Mouse (Mus musculus) liver, embryonic 15.5 days (tissue): Measurements from ENCODE around the gene Ube4b. TPM values are rescaled to one million over a fixed set of nuclear protein-coding genes. Genes with fewer than 3 reads are reported as not detected.

Source experiments
- ATAC-seq: fragments of 200-750 bp; cut with Nextera tagmentation; 2 replicates; pipeline ENCODE4 v1.8.0; 2017; ENCODE audit warnings: moderate number of reproducible peaks, mild to moderate bottlenecking, moderate library complexity; ENCODE audit not compliant: insufficient read depth
- H3K27ac ChIP-seq: fragments of 300-500 bp; sonication (generic); replicated peaks from 2 replicates; pipeline ENCODE4 v1.5.1; 2015; ENCODE audit warnings: mild to moderate bottlenecking, inconsistent platforms
- H3K27me3 ChIP-seq: fragments of 300-500 bp; sonication (generic); 2 replicates; pipeline ENCODE4 v1.6.1; 2015; ENCODE audit warnings: mild to moderate bottlenecking, inconsistent platforms
- H3K36me3 ChIP-seq: fragments of 300-500 bp; sonication (generic); replicated peaks from 2 replicates; pipeline ENCODE4 v1.6.1; 2015; ENCODE audit warnings: moderate library complexity, mild to moderate bottlenecking, inconsistent platforms
- H3K4me1 ChIP-seq: fragments of 300-500 bp; sonication (generic); replicated peaks from 2 replicates; pipeline ENCODE4 v1.6.1; 2015; ENCODE audit warnings: inconsistent platforms
- H3K4me2 ChIP-seq: fragments of 300-500 bp; sonication (generic); 2 replicates; pipeline ENCODE4 v1.6.1; 2015; ENCODE audit warnings: moderate library complexity, mild to moderate bottlenecking, inconsistent platforms
- H3K4me3 ChIP-seq: fragments of 300-500 bp; sonication (generic); replicated peaks from 2 replicates; pipeline ENCODE4 v1.5.1; 2015; ENCODE audit warnings: mild to moderate bottlenecking, inconsistent platforms
- H3K9ac ChIP-seq: fragments of 300-500 bp; sonication (generic); 2 replicates; pipeline ENCODE4 v1.6.1; 2015; ENCODE audit warnings: moderate library complexity, mild to moderate bottlenecking, inconsistent platforms
- H3K9me3 ChIP-seq: fragments of 300-500 bp; sonication (generic); replicated peaks from 2 replicates; pipeline ENCODE4 v1.6.1; 2016; ENCODE audit warnings: inconsistent platforms
- WGBS: fragments of 180-500 bp; shearing (Covaris S2); methylation state at CpG from one replicate; pipeline ENCODE4 v1.1.7; 2015; ENCODE audit warnings: mixed read lengths; ENCODE audit not compliant: insufficient replicate concordance; 5-methylcytosine and 5-hydroxymethylcytosine counted together
- polyA plus RNA-seq: library from polyadenylated mRNA; unstranded; fragments of >200 nt; fragmentation: Nextera tagmentation; extraction: Ambion mirVana; gene quantifications from 2 replicates; pipeline ENCODE4 v1.2.1, GENCODE M21; 2015

The Ube4b gene
- polyA plus RNA-seq, 1 experiment from 2014 or later, result 10.2 TPM

DNA sequence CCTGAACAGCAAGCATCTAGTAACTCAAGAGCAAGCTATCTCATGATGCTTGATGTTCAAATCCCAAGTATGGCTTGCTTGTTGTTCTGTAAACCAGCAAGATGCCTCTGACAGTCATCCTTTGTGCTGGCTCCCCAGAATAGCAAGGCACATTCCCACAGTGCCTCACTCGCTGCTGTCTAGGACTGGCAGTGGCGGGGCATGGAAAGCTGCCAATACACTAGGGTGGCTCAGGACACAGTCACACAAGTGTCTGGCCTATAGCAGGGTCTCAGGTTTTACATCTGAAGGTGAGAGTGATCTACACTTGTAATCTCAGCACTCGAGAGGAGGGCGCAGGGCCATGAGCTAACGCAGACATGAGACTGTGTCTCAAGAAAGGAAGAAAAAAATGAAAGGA, 61.7 kb downstream of the Ube4b start:
- Histone ChIP-seq H3K4me1 (no peaks in the 10 kb centered on the region), H3K4me3 (no peak overlapping the region), H3K27me3 (no peaks in the 10 kb centered on the region), H3K9ac (no peak overlapping the region), H3K9me3 (no peaks in the 10 kb centered on the region), H3K36me3 (peaks cover 84% of the 10 kb centered on the region), H3K4me2 (no peak overlapping the region), H3K27ac (no peak overlapping the region)
- WGBS, result 86% methylated on average over 5 of the region's 5 CpGs
- no peak for ATAC-seq

DNA sequence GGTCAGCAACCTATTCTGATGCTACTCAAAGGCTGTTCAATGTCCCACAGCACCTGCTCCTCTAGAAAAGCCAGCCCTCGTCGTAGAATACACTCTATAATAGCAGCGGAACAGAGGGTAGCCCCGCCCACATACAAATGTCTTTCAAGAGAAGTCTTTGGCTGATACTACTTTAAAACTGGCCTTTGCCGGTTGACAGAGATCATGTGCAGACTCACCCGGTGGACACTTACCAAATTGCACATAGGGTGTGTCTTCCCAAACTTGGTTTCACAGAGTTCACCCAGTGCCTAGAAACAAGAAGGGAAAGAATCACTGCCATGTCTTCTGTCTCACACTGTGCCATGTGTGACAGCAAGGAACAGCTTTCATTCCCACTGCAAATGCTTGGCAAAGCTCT, 65.5 kb downstream of the Ube4b start:
- ATAC-seq, result no peak
- WGBS, result 69% methylated on average over 6 of the region's 6 CpGs
- Histone ChIP-seq H3K27me3 (no peaks in the 10 kb centered on the region), H3K4me2 (no peak overlapping the region), H3K4me1 (no peaks in the 10 kb centered on the region), H3K9ac (no peak overlapping the region), H3K4me3 (no peak overlapping the region), H3K9me3 (no peaks in the 10 kb centered on the region), H3K27ac (no peak overlapping the region), H3K36me3 (peaks cover 84% of the 10 kb centered on the region)

DNA sequence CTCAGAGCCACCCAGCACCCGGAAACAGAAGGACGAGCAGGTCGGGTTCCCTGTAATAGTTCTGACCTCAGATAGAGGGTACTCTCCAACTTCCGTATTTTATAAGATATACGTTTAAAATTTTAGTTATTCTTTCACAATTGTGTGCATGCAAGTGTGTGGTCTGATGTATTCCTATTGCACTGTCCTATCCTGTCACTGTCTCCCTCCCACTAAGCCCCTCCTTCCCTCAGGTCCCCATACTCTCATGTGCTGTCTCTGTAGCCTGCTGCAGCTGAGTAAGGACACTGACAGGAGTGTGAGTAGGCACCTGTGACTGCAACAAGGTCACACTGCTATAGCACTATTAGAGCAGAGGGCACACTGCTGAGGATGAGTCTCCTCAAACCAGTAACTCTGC, 65.9 kb downstream of the Ube4b start:
- H3K4me2 ChIP-seq, result no peak overlapping the region
- H3K9me3 ChIP-seq, result no peaks in the 10 kb centered on the region
- 87% methylated on average over 5 of the region's 5 CpGs for WGBS
- H3K27me3 ChIP-seq, result no peaks in the 10 kb centered on the region
- H3K4me1 ChIP-seq, result no peaks in the 10 kb centered on the region
- H3K27ac ChIP-seq, result no peak overlapping the region
- H3K9ac ChIP-seq, result no peak overlapping the region
- H3K4me3 ChIP-seq, result no peak overlapping the region
- ATAC-seq, result no peak
- peaks cover 83% of the 10 kb centered on the region for H3K36me3 ChIP-seq

DNA sequence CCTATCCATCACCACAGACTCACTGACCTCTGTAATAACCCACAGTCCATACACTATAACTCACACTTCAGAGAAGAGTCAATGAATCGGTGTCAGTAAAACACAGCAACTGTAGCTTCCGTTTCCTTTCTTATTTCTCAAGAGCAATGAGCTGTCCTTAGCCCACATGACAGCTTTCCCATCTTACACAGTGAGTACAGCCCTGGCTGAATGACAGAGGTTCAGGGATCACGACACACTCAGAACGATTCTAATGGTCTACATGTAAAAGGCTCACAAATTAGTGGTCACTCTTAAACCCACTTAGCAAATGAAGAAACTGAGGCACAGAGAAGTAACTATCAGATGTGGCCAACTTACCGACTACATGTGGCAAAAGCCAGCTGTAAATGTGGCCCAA, 68.6 kb downstream of the Ube4b start:
- Histone ChIP-seq H3K27ac (no peak overlapping the region), H3K4me3 (no peak overlapping the region), H3K27me3 (no peaks in the 10 kb centered on the region), H3K4me2 (no peak overlapping the region), H3K4me1 (no peaks in the 10 kb centered on the region), H3K36me3 (peaks cover 92% of the 10 kb centered on the region), H3K9ac (no peak overlapping the region), H3K9me3 (no peaks in the 10 kb centered on the region)
- no peak for ATAC-seq
- WGBS, result 78% methylated on average over 5 of the region's 5 CpGs

DNA sequence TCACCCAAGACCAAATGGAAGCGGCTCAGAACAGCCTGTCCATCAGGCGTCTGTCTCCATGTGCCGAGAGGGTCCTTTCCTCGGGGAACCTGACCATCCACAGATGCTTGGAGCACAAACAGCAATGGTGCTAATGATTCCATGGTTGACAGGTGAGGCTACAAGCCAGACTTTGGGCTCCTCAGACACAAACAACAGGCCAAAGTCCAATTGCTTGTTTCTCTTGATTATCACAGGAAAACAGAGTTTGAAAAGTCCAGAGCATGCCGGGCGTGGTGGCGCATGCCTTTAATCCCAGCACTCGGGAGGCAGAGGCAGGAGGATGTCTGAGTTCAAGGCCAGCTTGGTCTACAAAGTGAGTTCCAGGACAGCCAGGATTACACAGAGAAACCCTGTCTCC, 71.9 kb downstream of the Ube4b start:
- H3K9me3 ChIP-seq, result no peaks in the 10 kb centered on the region
- no peak for ATAC-seq
- H3K36me3 ChIP-seq, result peaks cover 95% of the 10 kb centered on the region
- WGBS, result 85% methylated on average over 8 of the region's 8 CpGs
- no peak overlapping the region for H3K9ac ChIP-seq
- no peak overlapping the region for H3K4me2 ChIP-seq
- no peak overlapping the region for H3K27ac ChIP-seq
- H3K27me3 ChIP-seq, result no peaks in the 10 kb centered on the region
- H3K4me1 ChIP-seq, result no peaks in the 10 kb centered on the region
- H3K4me3 ChIP-seq, result no peak overlapping the region

DNA sequence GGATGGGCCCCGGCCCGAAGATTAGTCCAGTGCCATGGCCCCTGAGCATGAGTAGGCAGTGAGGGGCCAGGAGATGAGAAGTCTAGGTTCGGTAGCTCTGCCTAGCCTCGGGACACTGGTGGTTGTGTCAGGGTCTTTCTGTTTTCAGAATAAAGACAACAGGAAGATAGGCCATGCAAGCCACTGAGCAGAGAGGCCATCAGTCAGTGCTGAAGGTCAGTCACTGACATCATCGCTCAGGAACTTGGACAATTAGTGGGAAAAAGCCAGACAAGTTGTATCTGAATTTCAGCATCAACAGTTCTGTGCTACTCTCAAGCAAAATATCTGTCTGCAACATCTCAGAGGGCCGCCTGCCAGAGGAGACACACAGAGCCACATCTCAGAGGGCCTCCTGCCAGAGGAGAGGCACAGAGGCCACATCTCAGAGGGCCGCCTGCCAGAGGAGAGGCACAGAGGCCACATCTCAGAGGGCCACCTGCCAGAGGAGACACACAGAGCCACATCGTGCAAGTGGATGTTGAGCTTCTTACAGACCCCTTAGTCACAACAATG, 74.9 kb downstream of the Ube4b start:
- no peak overlapping the region for H3K27ac ChIP-seq
- no peaks in the 10 kb centered on the region for H3K9me3 ChIP-seq
- ATAC-seq, result no peak
- H3K4me2 ChIP-seq, result no peak overlapping the region
- no peak overlapping the region for H3K9ac ChIP-seq
- 75% methylated on average over 8 of the region's 8 CpGs for WGBS
- no peak overlapping the region for H3K4me3 ChIP-seq
- peaks cover 89% of the 10 kb centered on the region for H3K36me3 ChIP-seq
- H3K4me1 ChIP-seq, result no peaks in the 10 kb centered on the region
- H3K27me3 ChIP-seq, result no peaks in the 10 kb centered on the region

DNA sequence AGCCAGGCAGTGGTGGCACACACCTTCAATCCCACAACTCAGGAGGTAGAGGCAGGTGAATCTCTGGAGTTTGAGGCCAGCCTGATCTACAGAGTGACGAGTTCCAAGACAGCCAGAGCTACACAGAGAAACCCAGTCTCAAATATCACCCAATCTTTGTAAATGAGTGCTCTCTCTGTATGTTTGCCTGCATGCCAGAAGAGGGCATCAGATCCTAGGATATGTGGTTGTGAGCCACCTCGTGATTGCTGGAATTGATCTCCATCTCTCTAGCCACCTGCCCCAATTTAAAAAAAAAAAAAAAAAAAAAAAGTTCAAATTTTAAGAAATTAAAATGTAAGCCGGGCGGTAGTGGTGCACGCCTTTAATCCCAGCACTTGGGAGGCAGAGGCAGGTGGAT, 77.6 kb downstream of the Ube4b start:
- no peak overlapping the region for H3K27ac ChIP-seq
- no peaks in the 10 kb centered on the region for H3K4me1 ChIP-seq
- H3K9ac ChIP-seq, result no peak overlapping the region
- 73% methylated on average over 5 of the region's 5 CpGs for WGBS
- ATAC-seq, result no peak
- H3K4me3 ChIP-seq, result no peak overlapping the region
- no peaks in the 10 kb centered on the region for H3K27me3 ChIP-seq
- no peak overlapping the region for H3K4me2 ChIP-seq
- peaks cover 89% of the 10 kb centered on the region for H3K36me3 ChIP-seq
- H3K9me3 ChIP-seq, result no peaks in the 10 kb centered on the region

DNA sequence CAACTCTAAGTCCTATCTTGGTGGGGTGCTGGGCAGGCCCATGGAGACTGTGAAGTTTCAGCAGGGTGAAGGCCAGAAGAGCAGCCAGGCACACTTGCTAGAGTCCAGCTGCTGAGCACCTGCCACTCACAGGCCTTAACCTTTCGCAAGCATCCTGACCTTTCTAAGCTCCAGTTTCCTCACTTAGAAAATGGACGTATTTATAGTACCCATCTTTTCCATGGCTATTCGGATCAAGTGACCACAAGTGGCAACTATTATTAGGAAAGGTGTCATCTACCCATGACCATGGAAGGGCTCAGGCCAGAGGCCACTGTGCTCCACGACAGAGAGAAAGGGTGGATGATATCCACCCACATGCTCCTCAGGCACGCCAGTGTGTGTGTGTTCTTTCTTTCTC, 80.7 kb downstream of the Ube4b start:
- Histone ChIP-seq H3K27me3 (no peaks in the 10 kb centered on the region), H3K27ac (no peak overlapping the region), H3K36me3 (peaks cover 84% of the 10 kb centered on the region), H3K4me3 (no peak overlapping the region), H3K4me2 (no peak overlapping the region), H3K4me1 (peaks cover 5% of the 10 kb centered on the region; the same call in 1 of the 2 replicates), H3K9ac (no peak overlapping the region), H3K9me3 (no peaks in the 10 kb centered on the region)
- ATAC-seq, result no peak
- 67% methylated on average over 5 of the region's 5 CpGs for WGBS

DNA sequence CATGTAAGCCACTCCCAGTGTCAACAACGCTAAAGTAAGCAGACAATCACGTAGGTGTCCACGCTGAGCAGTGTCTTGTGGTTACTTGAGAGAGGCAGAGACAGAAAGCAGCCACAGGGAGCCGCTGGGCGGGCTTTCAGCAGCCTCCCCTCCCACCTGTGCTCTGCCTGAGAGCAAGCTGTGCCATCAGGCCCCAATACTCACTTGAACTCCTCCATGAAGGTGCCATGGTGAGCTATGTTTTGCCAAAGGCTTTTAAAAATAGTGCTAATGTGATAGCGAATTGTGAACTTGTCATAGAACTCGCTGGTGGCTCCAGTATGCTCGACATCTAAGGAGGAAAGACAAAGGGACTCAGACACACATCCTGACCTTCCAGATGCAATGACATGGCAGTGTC, 82.2 kb downstream of the Ube4b start:
- Histone ChIP-seq H3K4me2 (no peak overlapping the region), H3K4me3 (no peak overlapping the region), H3K9ac (no peak overlapping the region), H3K27ac (no peak overlapping the region), H3K4me1 (peaks cover 20% of the 10 kb centered on the region), H3K9me3 (no peaks in the 10 kb centered on the region), H3K36me3 (peaks cover 69% of the 10 kb centered on the region), H3K27me3 (no peaks in the 10 kb centered on the region)
- ATAC-seq, result no peak
- 74% methylated on average over 8 of the region's 8 CpGs for WGBS

DNA sequence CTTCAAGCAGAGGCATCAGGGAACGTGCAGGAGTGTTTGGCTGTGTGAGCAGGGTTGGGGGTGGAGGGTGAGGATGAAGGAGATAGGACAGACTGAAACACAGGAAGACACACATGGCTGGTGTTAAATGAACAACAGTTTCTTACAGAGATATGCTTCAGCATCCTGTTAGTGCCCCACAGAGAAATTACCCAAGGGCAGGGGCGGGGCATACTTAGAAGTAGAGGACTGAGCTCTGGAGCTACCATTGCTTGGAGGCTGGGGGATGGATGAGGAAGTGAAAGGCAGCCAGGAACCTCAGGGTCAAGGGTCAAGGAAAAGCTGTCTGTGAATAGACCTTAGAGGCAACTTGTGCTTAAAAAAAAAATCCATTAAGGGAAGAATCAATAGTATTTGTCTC, 85.9 kb downstream of the Ube4b start:
- peaks cover 65% of the 10 kb centered on the region for H3K36me3 ChIP-seq
- ATAC-seq, result no peak

DNA sequence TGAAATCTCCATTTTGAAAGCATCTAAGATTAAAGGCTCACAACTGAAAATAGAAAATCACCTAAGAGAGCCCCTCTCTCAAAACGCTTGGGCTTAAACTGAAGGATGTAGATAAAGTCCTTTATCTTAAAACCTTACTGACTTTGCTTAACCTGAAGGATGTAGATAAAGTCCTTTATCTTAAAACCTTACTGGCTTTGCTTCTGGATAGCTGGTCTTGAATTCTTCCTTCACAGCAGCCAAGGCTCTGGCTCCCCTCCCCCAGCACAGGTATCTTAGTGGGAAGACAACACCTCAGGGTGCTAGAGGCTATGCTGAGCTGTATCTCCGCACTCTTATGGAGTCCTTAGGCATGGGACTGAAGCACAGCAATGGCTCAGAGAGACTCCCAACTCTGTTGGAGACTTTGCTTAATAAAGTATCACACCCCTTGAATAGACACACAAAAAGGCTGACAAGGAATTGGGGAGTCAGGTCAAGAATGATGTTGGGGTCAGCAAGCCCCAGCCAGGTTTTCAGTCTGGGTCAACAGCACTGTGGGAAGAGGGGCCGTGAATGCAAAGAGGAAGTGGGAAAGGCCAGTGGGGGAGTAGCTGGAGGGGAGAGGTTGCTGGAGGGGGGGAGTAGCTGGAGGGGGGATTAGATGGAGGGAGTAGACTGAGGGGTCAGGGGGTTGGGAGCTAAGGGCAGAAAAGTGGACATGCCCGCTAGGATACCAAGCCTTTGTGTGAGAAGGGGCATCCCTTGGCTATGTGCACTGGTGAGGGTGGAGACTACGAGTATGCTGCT, 86.9 kb downstream of the Ube4b start:
- Histone ChIP-seq H3K36me3 (peaks cover 65% of the 10 kb centered on the region), H3K27ac (0 out of 2 replicates have a peak overlapping the region, but pooled peaks have one; percentile 14), H3K4me1 (peaks cover 24% of the 10 kb centered on the region), H3K9me3 (no peaks in the 10 kb centered on the region), H3K9ac (no peak overlapping the region), H3K27me3 (no peaks in the 10 kb centered on the region), H3K4me2 (no peak overlapping the region), H3K4me3 (no peak overlapping the region)
- WGBS, result 31% methylated on average over 5 of the region's 5 CpGs
- ATAC-seq, result 0 out of 2 replicates have a peak, but pooled peaks have one; percentile 29

More for the DNA sequence above, 85.9 kb downstream of the Ube4b start:
- Histone ChIP-seq H3K4me2 (no peak overlapping the region), H3K27me3 (no peaks in the 10 kb centered on the region), H3K9ac (no peak overlapping the region), H3K4me3 (no peak overlapping the region), H3K27ac (no peak overlapping the region), H3K9me3 (no peaks in the 10 kb centered on the region), H3K4me1 (peaks cover 24% of the 10 kb centered on the region)
- WGBS, result 21% methylated on average over 2 of the region's 2 CpGs
